Mouse (Mus musculus): ENCODE measurements around the gene Gm26897. TPM values are rescaled to one million over a fixed set of nuclear protein-coding genes. Genes with fewer than 3 reads are reported as not detected.

Gene Gm26897
- polyA plus RNA-seq, 2 experiments from 2014 or later: not detected

GRCm38 (mm10) chr5:111750092-111750491 is 16.4 kb downstream of the Gm26897 start:
- no peak for ATAC-seq

GRCm38 (mm10) chr5:111754484-111755139 is 20.9 kb downstream of the Gm26897 start:
- no peak for ATAC-seq

GRCm38 (mm10) chr5:111755330-111755729 is 21.6 kb downstream of the Gm26897 start:
- no peak for ATAC-seq

GRCm38 (mm10) chr5:111760721-111761480 is 27.2 kb downstream of the Gm26897 start:
- no peak for ATAC-seq

- ATAC-seq: no peak
Measured at GRCm38 (mm10) chr5:111761574-111761973, 27.9 kb downstream of the Gm26897 start.

GRCm38 (mm10) chr5:111762085-111762484 is 28.4 kb downstream of the Gm26897 start:
- no peak for ATAC-seq

GRCm38 (mm10) chr5:111765671-111766290 is 32.1 kb downstream of the Gm26897 start:
- no peak for ATAC-seq

GRCm38 (mm10) chr5:111766696-111767095 is 33.0 kb downstream of the Gm26897 start:
- no peak for ATAC-seq

- no peak for ATAC-seq
Measured at GRCm38 (mm10) chr5:111770266-111770665, 36.5 kb downstream of the Gm26897 start.

- ATAC-seq: no peak
Measured at GRCm38 (mm10) chr5:111772127-111772526, 38.4 kb downstream of the Gm26897 start.

- no peak for ATAC-seq
Measured at GRCm38 (mm10) chr5:111772591-111773406, 39.1 kb downstream of the Gm26897 start.

- no peak for ATAC-seq
Measured at GRCm38 (mm10) chr5:111773407-111773733, 39.6 kb downstream of the Gm26897 start.

- ATAC-seq: no peak
Measured at GRCm38 (mm10) chr5:111776246-111776645, 42.5 kb downstream of the Gm26897 start.

- no peak for ATAC-seq
Measured at GRCm38 (mm10) chr5:111778093-111778492, 44.4 kb downstream of the Gm26897 start.

- ATAC-seq: no peak
Measured at GRCm38 (mm10) chr5:111779776-111780485, 46.2 kb downstream of the Gm26897 start.
